Mouse (Mus musculus) sigmoid colon, adult 10 weeks (tissue): ENCODE measurements around the gene Ubxn6. TPM values are rescaled to one million over a fixed set of nuclear protein-coding genes. Genes with fewer than 3 reads are reported as not detected.

Experiments
- polyA plus RNA-seq: library from polyadenylated mRNA; stranded (reverse); fragments of 350-450 nt; fragmentation: Illumina TruSeq; extraction: RNeasy Lipid Tissue Mini Kit (QIAGEN cat#74804); gene quantifications from one replicate; pipeline ENCODE4 v1.2.3, GENCODE M21; 2014; ENCODE audit warnings: low read depth, low replicate concordance

Ubxn6 gene
- 23.9 TPM for polyA plus RNA-seq

DNA sequence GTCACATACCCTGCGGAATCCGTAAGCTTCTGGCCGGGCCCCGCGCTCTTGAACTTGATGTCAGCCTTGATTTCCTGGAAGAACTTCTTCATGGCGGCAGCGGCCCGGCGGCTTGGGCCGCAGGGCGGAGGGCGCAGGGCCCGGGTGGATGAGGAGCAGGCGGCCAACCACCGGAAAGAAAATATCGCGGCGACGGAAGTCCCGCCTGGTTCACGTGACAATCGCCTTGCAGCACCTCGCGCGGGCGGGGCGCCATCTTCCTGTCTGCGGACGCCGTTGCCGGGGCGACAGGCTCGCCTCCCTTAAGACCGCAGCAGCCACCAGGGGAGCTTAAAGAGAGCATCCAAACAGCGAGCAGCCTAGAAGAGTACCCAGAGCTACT is at the start of gene Ubxn6:
Gene Ubxn6 (minus strand): TSS at position 202 of the 382 bp plus-strand sequence.

GRCm38 (mm10) chr17:56121826-56122225 is 47.0 kb upstream of the Ubxn6 start, which contains the start of gene Lrg1:
Gene Lrg1 (minus strand): TSS chr17:56122001.

GRCm38 (mm10) chr17:56117251-56117710 is 42.5 kb upstream of the Ubxn6 start, which contains the start of gene Plin5:
Gene Plin5 (minus strand): TSS chr17:56117596.

DNA sequence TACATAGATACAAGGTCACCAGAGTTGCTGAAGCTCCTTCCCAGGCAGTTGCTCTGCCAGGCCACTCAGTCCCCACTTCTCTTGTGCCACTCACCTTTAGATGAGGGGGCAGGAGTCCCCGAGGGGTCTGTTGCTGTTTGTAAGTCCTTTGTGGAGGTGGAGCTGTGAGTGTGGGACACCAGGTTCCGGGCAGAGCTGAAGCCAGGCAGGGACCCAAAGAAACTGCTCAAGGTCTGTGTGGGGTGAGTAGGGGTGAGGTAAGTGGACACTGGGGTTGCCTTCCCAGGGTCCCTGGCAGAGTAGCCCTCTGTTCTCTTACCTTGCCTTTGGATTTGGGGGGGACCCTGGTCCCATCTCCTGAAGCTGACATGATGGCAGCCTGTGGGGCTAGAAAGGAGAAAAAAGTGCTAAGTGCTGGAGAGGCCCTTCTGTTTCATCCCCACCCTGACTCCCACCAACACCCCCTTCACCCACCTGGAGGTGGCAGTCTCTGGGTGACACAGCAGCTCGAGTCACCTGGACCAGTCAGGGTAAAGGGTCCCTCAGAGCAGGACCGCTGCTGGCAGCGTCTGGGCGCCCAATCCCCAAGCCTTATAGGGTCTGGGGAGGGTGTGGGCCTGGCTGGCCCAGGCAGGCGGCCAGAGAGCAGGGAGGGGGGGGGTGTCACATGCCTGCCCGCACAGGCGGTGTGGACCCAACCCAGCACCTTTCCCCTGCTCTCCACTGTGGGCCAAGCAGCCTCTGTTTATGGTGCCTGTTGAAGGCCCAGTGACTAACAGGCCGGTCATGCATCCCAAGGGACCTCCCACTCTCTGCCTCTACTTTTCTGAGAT is 34.6 kb upstream of the Ubxn6 start, which contains the start of gene Plin4:
Gene Plin4 (minus strand): TSS at position 585 of the 833 bp plus-strand sequence.

DNA sequence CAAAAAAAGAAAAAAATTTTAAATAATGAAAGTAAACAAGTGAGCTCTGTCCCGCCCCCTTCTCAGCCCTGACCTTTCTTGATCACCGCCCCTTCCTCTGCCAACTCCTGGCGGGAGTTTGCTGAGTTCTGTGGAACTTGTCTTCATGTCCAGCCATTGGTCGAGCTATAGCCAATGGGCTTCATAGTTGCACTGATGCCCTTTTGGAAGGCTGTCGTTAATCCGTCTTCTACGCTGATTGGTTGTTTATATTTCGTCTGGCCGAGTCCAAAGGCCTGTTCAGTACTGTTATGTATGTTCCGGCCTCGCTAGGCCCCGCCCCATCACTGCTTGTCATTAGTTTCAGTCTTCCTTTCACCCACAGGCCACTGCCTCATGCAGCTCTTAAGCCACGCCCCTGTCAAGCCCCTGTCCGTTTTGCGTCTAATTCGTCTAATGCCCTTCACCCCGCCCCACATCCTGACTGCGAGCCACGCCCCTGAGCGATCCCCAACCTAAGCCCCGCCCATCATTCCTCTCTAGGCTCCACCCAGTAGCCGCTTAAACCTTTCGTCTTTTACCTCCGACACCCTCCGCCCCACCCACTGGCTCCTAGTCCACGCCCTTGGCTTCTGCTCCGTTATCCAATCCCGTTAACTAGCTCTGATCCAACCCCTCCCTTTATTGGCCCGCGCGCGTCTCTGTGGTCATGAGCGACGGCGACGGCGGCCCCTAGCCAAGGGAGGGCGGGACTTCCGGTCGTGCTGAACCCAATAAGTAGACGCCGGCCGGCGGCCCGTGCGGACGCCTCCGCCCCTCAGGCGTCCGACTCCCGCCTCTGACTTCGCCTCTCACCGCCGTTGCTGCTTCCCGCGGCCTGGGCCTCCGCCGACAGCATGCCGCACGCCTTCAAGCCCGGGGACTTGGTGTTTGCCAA is 4.3 kb upstream of the Ubxn6 start, which contains the start of gene Hdgfl2:
Gene Hdgfl2 (plus strand): TSS at position 755 of the 916 bp plus-strand sequence.

DNA sequence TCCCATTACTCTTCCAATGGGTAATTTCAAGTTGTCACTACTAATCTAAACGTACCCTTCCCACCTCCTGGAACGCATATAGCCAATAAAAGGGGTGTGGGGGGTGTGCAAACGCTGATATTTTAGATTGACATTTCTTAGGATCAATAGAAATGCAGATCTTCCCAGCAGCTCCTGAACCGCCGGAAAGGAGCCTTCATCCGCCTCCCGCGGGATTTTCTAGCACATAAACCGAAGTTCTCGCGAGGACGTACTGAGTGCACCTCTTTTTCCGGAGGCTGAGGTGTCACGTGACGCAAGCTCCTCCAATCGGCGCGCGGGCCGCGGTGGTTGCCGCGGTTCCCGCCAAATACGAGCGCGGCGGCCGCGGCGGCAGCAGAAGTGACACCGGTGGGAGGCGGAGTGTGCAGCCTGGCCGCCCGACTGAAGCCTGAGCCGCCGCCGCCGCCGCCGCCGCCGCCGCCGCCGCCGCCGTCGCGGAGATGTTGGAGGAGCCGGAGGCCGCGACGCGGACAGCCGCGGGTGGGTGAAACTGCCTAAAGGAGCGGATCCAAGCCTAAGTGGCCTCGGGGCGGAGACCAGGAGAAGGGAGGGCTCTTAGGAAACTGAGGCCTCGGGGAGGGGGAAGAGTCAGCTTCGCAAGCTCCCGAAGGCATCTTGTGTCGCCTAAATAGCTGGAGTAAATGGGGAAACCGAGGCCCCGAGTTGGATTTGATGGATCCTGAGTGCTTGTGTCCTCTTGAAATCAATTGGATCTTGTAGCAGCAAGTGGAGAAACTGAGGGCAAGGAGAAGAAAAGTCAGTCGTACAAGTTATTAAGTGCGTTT is 34.6 kb downstream of the Ubxn6 start, which contains the start of gene Chaf1a:
Gene Chaf1a (plus strand): TSS at position 410 of the 827 bp plus-strand sequence.

DNA sequence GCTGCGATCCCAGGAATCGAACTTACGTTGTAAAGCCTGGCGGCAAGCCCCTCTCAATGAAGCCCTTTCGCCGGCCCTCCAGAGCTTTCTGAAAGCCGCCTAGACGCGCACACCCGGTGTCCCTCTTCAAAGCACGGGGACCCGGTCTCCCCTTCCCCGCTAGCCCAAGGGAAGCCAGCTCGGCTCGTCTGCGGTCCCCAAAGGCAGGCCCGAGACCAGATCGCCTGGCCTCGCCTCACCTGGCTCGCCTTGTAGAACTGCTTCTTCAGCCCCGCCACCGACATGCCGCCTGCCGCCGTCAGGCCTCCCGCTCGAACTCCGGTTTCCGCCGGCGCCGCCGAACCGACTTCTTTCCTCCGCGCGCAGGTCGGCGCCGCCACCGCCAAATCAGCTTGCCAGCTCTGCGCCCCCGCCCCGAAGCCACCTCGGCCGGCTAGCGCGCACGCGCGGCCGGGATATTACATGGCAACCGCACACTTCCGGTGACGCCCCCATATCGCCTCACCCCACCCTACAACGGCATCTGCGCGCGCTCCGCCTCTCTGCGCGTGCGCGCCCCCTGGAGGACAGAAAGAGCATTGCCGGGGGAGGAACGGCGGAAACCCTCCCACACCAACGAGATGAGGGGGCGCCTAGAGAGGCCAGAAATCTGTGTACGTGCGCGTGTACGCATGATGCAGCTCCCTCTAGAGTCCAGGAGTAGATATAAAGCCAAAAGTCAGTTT is 38.5 kb downstream of the Ubxn6 start, which contains the start of gene Sh3gl1:
Gene Sh3gl1 (minus strand): TSS at position 460 of the 725 bp plus-strand sequence.

Other genes starting within 250 kb of the Ubxn6 start
- 33.9 TPM for gene Zfp119a, start 196.1 kb downstream of the Ubxn6 start, polyA plus RNA-seq
- 46.1 TPM for gene Zfp959, start 182.9 kb downstream of the Ubxn6 start, polyA plus RNA-seq
- gene Zfp119b, start 125.5 kb downstream of the Ubxn6 start, polyA plus RNA-seq, result 26.7 TPM
- gene Ebi3, start 122.4 kb downstream of the Ubxn6 start, polyA plus RNA-seq, result 0.54 TPM
- gene Yju2, start 115.9 kb downstream of the Ubxn6 start, polyA plus RNA-seq, result 0.57 TPM
- not detected for gene Shd, start 104.6 kb downstream of the Ubxn6 start, polyA plus RNA-seq
- not detected for gene Fsd1, start 88.5 kb downstream of the Ubxn6 start, polyA plus RNA-seq
- 13.5 TPM for gene Stap2, start 69.4 kb downstream of the Ubxn6 start, polyA plus RNA-seq
- not detected for gene Mpnd, start 69.3 kb downstream of the Ubxn6 start, polyA plus RNA-seq
- 0.79 TPM for gene Sh3gl1, start 38.4 kb downstream of the Ubxn6 start, polyA plus RNA-seq
- 0.44 TPM for gene Chaf1a, start 34.6 kb downstream of the Ubxn6 start, polyA plus RNA-seq
- gene Hdgfl2, start 4.6 kb upstream of the Ubxn6 start, polyA plus RNA-seq, result 2.7 TPM
- gene Plin4, start 34.8 kb upstream of the Ubxn6 start, polyA plus RNA-seq, result 1.4 TPM
- not detected for gene Plin5, start 42.6 kb upstream of the Ubxn6 start, polyA plus RNA-seq
- not detected for gene Lrg1, start 47.0 kb upstream of the Ubxn6 start, polyA plus RNA-seq
- not detected for gene Sema6b, start 65.3 kb upstream of the Ubxn6 start, polyA plus RNA-seq
- gene Tnfaip8l1, start 87.4 kb upstream of the Ubxn6 start, polyA plus RNA-seq, result 2.0 TPM
- gene Mydgf, start 108.9 kb upstream of the Ubxn6 start, polyA plus RNA-seq, result 13.5 TPM
- 0.28 TPM for gene Dpp9, start 143.9 kb upstream of the Ubxn6 start, polyA plus RNA-seq
- 3.3 TPM for gene Fem1a, start 181.8 kb upstream of the Ubxn6 start, polyA plus RNA-seq
- 0.69 TPM for gene Ticam1, start 201.8 kb upstream of the Ubxn6 start, polyA plus RNA-seq
- 22.0 TPM for gene Plin3, start 217.8 kb upstream of the Ubxn6 start, polyA plus RNA-seq
- not detected for gene Arrdc5, start 225.3 kb upstream of the Ubxn6 start, polyA plus RNA-seq
- gene Uhrf1, start 228.3 kb upstream of the Ubxn6 start, polyA plus RNA-seq, result 6.8 TPM